Mouse (Mus musculus) midbrain, embryonic 12.5 days (tissue): ENCODE measurements at regions not wholly inside any gene's neighbourhood (a gene's known extent, or its start where the extent isn't known, plus 50 kb on each side); places are given as distances from the start of the nearest gene placed in this dataset.

Source experiments
- ATAC-seq: fragments of 200-750 bp; cut with Nextera tagmentation; 2 replicates; pipeline ENCODE4 v1.8.0; 2017; ENCODE audit warnings: low read depth, moderate TSS enrichment, moderate library complexity; ENCODE audit not compliant: low FRiP score
- H3K27ac ChIP-seq: fragments of 300-500 bp; sonication (generic); replicated peaks from 2 replicates; pipeline ENCODE4 v1.5.1; 2016; ENCODE audit warnings: mild to moderate bottlenecking
- H3K27me3 ChIP-seq: fragments of 300-500 bp; sonication (generic); 2 replicates; pipeline ENCODE4 v1.6.1; 2016; ENCODE audit warnings: mild to moderate bottlenecking
- H3K36me3 ChIP-seq: fragments of 300-500 bp; sonication (generic); 2 replicates; pipeline ENCODE4 v1.6.1; 2016
- H3K4me1 ChIP-seq: fragments of 300-500 bp; sonication (generic); 2 replicates; pipeline ENCODE4 v1.6.1; 2016
- H3K4me2 ChIP-seq: fragments of 300-500 bp; sonication (generic); replicated peaks from 2 replicates; pipeline ENCODE4 v1.6.1; 2016; ENCODE audit warnings: mild to moderate bottlenecking, moderate library complexity
- H3K4me3 ChIP-seq: fragments of 300-500 bp; sonication (generic); 2 replicates; pipeline ENCODE4 v1.5.1; 2016; ENCODE audit warnings: mild to moderate bottlenecking
- H3K9ac ChIP-seq: fragments of 300-500 bp; sonication (generic); replicated peaks from 2 replicates; pipeline ENCODE4 v1.6.1; 2016; ENCODE audit warnings: mild to moderate bottlenecking, moderate library complexity
- H3K9me3 ChIP-seq: fragments of 300-500 bp; sonication (generic); 2 replicates; pipeline ENCODE4 v1.6.1; 2016; ENCODE audit warnings: mild to moderate bottlenecking
- WGBS: fragments of 180-500 bp; shearing (Covaris S2); methylation state at CpG from one replicate; pipeline ENCODE4 v1.1.7; 2016; 5-methylcytosine and 5-hydroxymethylcytosine counted together

DNA sequence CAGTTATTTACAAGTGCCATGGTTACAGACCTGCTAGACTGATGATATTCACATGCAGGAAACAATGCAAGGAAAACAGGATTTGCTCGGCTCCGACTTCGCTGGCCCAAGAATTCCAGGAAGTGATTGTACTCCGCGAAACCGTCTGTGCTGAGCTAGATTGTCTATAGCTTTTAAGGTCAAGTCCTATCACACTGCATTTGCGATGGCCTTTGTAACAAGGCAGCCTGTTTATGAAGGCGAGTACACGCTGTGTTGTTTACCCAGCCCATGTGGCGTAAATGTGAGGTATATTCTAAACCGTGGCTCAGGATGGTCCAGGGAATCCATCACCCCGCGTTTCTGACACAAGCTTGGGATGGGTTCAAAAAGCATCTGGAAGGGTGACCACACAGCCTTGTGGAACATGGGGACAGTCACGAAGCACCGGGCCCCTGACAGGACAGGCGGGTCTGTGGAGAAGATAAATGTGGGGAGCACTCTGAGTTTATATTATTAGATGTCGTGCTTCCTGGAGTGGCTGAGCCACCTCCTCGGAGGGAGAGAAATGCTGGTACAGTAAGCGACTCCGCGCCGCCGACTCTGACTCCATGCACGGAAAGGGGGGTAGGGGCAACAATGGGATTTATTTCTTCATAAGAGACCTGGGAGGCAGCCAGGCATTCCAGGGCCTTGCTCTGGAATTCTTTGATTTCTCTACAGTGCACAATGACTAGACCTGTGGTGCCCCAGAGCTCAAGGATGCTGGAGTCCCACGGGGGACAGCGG, 114.9 kb upstream of the Phactr1 start:
- Histone ChIP-seq H3K27ac (no peak overlapping the region), H3K27me3 (no peaks in the 10 kb centered on the region), H3K9me3 (no peaks in the 10 kb centered on the region), H3K36me3 (no peaks in the 10 kb centered on the region), H3K4me3 (no peak overlapping the region), H3K4me1 (no peaks in the 10 kb centered on the region), H3K4me2 (no peak overlapping the region), H3K9ac (no peak overlapping the region)
- no peak for ATAC-seq
- 75% methylated on average over 26 of the region's 26 CpGs for WGBS

DNA sequence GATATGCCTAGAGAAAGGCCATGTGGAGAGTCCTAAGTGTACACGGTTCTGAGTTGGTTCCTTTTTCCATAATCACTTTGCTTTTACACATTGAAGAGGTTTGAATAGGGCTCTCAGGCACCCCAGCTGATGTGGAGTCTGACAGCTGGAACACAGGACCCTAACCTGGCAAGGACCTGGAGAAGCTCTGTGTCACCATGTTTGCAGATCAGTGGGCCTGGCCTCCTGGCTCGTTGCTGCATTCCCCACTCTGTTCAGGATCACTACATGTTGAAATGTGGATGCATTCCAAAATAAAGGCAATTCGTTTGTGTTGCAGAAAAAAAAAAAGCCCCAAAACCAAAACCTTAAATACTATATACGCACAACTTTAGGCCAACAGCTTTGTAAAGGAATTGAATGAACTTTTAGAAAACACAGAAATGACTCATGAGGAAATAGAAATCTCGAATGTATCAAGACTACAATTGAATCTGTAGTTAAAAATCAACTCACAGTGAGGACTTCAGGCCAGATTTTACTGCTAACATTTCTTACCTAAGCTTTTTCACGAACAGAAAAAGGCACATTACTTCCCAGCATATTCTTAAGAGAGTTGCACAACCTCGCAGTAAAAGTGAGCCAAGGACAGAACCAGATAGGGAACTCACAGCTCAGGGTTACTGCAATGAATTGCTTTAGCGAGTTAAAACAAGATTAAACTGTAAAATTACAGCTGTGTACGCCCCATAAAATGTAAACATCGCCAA, 109.6 kb upstream of the Phactr1 start:
- H3K4me1 ChIP-seq: no peaks in the 10 kb centered on the region
- ATAC-seq: no peak
- H3K9me3 ChIP-seq: no peaks in the 10 kb centered on the region
- 90% methylated on average over 10 of the region's 10 CpGs for WGBS
- H3K27ac ChIP-seq: no peak overlapping the region
- no peaks in the 10 kb centered on the region for H3K27me3 ChIP-seq
- no peak overlapping the region for H3K9ac ChIP-seq
- H3K4me3 ChIP-seq: no peak overlapping the region
- no peak overlapping the region for H3K4me2 ChIP-seq
- no peaks in the 10 kb centered on the region for H3K36me3 ChIP-seq

DNA sequence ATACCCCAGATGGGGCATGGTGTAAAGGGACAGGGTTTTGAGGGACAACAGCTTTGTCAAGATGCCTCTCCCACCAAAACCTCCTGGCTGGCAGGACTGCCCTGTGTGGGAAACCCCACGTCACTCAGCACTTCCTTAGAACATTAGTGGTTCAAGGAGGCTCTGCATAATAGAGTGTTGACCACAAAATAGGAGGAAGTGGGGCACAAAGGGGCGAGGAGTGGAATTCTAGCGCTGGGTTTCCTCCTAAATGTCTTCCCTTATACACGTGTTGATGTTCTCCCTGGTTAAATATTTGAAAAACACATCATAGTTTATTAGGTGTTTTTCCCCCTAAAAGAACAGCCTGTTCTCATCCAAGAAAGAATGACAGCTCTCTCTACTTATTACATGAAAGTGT, 106.2 kb upstream of the Phactr1 start:
- no peak for ATAC-seq
- Histone ChIP-seq H3K27me3 (no peaks in the 10 kb centered on the region), H3K4me2 (no peak overlapping the region), H3K27ac (no peak overlapping the region), H3K9ac (no peak overlapping the region), H3K4me3 (no peak overlapping the region), H3K9me3 (no peaks in the 10 kb centered on the region), H3K36me3 (no peaks in the 10 kb centered on the region), H3K4me1 (no peaks in the 10 kb centered on the region)
- 76% methylated on average over 4 of the region's 4 CpGs for WGBS

DNA sequence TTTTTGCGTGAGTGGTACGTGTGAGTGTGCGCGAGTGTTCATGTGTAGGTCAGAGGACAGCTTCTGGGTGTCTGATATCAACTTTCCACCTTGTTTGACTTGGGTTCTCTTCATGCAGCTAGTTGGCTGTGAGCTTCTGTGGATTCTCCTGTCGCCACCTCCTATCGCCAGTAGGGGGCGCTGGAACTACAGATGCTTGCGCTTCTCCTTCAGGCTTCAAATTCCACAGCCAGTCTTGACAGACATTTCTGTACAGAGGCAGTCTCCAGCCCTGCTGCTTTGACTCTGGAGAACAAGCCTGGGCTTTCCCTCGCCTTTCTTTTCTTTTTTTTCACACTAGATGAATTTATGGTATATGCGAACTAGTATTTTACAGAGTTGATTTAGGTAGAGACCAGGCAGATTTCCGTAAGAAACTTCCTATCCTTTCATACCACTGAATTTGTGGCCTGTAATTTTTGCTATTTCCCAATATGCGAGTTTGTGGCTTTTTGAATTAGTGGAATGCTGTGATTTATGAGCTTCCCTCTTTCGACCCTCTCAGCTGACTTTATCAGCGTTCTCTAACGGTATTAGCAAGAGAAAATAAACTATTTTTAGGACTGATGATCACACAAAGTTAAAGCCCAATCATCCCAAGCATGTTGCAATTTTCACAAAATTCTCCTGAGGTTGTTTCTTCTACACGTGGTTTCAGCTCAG, 104.5 kb upstream of the Phactr1 start:
- Histone ChIP-seq H3K4me3 (no peak overlapping the region), H3K27ac (no peak overlapping the region), H3K36me3 (no peaks in the 10 kb centered on the region), H3K4me2 (no peak overlapping the region), H3K27me3 (no peaks in the 10 kb centered on the region), H3K9me3 (no peaks in the 10 kb centered on the region), H3K4me1 (no peaks in the 10 kb centered on the region), H3K9ac (no peak overlapping the region)
- WGBS: 41% methylated on average over 16 of the region's 16 CpGs
- no peak for ATAC-seq

DNA sequence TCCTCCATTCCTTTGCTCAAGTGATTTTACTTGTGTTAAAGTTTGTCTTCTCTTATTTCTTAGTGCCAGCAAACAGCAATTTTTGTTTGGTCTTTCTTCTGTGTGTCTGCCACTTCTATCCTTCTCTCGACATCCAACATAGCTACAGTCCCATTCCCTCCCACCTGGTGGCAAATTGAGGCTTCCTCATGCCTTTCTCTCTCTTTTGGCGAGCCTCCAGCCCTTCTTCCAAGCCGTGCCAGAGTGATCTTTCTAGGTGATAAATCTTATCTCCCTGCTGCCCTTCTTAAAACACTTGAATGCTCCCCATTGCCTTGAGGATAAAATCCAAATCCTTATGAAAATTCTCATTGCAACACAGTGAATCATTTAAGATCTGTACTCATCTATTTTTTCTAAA, 101.0 kb upstream of the Phactr1 start:
- WGBS: 69% methylated on average over 3 of the region's 3 CpGs
- no peaks in the 10 kb centered on the region for H3K4me1 ChIP-seq
- no peak overlapping the region for H3K9ac ChIP-seq
- no peaks in the 10 kb centered on the region for H3K27me3 ChIP-seq
- ATAC-seq: no peak
- no peak overlapping the region for H3K27ac ChIP-seq
- H3K4me3 ChIP-seq: no peak overlapping the region
- H3K4me2 ChIP-seq: no peak overlapping the region
- no peaks in the 10 kb centered on the region for H3K36me3 ChIP-seq
- H3K9me3 ChIP-seq: no peaks in the 10 kb centered on the region

DNA sequence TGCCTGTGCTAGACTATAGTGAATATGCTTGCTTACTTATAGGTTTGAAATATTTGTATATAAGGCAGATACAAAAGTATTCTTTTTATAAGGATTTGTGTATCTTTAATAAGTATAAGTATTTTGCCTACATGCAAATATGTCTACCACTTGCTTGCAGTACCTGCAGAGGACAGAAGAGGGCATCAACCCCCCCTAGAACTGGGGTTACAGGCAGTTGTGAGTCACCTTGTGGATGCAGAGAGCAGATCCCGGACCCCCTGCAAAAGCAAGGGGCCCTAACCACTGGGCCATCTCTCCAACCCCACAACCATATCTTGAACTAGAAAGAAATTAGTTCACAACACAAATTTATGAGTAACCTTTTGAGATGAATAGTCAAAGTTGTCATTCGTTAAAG, 91.3 kb upstream of the Phactr1 start:
- Histone ChIP-seq H3K27me3 (no peaks in the 10 kb centered on the region), H3K9me3 (no peaks in the 10 kb centered on the region), H3K27ac (no peak overlapping the region), H3K4me1 (no peaks in the 10 kb centered on the region), H3K4me2 (no peak overlapping the region), H3K9ac (no peak overlapping the region), H3K4me3 (no peak overlapping the region), H3K36me3 (no peaks in the 10 kb centered on the region)
- 84% methylated on average over 2 of the region's 2 CpGs for WGBS
- no peak for ATAC-seq

DNA sequence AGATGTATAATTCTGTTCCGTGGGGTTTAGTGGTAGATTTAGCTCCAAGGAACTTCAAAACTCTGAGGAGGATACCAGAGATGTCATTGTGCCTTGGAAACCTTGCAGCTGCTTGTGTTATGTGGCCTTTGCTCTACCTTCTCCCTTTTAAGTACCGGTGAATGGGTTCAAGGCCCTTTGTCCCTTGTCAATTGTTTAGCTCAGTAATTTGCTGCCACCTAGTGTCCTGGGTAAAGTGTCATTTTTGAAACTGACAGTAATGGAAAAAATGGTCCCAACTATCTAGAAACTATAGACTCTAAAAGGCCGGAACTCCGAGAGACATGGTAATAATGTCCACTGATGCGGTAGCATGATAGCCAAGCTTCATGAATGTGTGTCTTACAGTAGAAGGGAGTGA, 90.8 kb upstream of the Phactr1 start:
- no peak for ATAC-seq
- WGBS: 76% methylated on average over 5 of the region's 5 CpGs

DNA sequence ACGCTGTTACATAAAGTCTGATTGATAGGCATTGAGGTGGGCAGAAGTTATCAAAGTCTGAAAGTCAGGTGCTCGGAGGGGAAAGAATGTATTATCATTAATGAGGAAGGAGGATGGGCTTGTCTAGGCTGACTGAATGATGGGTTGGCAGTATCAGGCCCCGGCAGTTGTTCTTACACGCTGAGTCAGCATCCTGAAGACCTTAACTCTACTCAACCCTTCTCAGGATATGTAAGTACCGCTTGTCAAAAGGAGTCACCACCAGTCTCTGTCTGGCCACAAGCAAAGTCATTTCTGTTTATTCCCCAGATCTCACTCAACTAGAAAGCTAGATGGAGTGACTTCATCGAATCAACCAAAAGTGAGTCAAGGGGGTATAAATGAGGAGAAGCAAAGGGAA, 90.0 kb upstream of the Phactr1 start:
- H3K4me1 ChIP-seq: no peaks in the 10 kb centered on the region
- H3K36me3 ChIP-seq: no peaks in the 10 kb centered on the region
- H3K4me2 ChIP-seq: no peak overlapping the region
- H3K9ac ChIP-seq: no peak overlapping the region
- no peak overlapping the region for H3K4me3 ChIP-seq
- no peak for ATAC-seq
- no peak overlapping the region for H3K27ac ChIP-seq
- H3K27me3 ChIP-seq: no peaks in the 10 kb centered on the region
- WGBS: 92% methylated on average over 6 of the region's 6 CpGs
- H3K9me3 ChIP-seq: no peaks in the 10 kb centered on the region

More for the DNA sequence above, 90.8 kb upstream of the Phactr1 start:
- Histone ChIP-seq H3K36me3 (no peaks in the 10 kb centered on the region), H3K27ac (no peak overlapping the region), H3K4me1 (no peaks in the 10 kb centered on the region), H3K27me3 (no peaks in the 10 kb centered on the region), H3K9ac (no peak overlapping the region), H3K4me2 (no peak overlapping the region), H3K4me3 (no peak overlapping the region), H3K9me3 (no peaks in the 10 kb centered on the region)

DNA sequence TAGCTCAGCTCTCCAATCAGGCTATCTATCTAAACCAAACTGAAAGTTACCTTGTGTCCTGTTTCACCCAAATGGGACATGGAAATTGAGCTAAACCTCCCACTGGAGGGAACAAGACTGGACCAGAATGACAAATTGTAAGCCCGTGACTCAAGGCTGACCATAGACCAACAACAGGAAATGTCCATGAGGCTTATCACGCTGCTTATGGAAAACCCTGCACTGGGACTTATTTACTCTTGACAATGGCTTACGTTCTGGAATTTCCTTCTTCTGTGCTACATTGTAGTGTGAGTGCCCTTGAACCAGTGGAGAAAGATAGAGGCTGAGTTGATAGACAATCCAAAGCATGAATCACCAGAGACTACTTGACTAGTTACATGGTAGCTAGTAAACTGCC, 87.5 kb upstream of the Phactr1 start:
- Histone ChIP-seq H3K36me3 (no peaks in the 10 kb centered on the region), H3K27ac (no peak overlapping the region), H3K4me2 (no peak overlapping the region), H3K9ac (no peak overlapping the region), H3K4me3 (no peak overlapping the region), H3K27me3 (no peaks in the 10 kb centered on the region), H3K4me1 (no peaks in the 10 kb centered on the region), H3K9me3 (no peaks in the 10 kb centered on the region)
- 79% methylated on average over 3 of the region's 3 CpGs for WGBS
- ATAC-seq: no peak

DNA sequence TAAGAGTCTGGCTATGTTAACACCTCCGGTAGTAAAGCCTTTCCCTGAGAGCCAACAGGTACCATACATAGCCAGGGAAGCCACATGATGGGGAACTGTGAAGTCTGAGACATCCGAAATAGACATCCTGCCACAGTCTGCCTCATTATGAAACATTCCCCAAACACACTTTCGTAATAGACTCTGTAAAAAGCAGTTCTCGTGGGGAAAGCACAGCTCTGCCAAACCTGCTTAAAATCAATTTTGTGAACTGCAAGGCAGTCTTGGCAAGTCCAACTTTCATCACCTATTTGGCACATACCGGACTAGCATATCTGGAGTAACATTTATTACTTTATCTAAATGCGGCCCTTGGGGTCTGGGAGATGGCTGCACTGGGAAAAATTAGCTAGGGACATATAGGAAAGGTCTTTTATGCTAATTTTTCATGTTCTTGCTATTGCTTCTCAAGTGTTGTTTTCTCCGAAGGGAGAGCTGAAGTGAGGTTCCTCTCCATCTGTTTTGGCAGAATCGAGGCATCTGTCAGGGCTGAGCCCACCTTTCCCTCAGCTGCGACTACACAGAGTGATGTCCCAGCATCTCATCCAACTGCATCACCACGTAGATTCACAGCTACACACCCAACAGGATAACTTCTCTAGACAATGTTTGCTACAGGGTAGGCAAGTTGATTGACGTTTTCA, 86.8 kb upstream of the Phactr1 start:
- no peaks in the 10 kb centered on the region for H3K36me3 ChIP-seq
- no peaks in the 10 kb centered on the region for H3K9me3 ChIP-seq
- H3K9ac ChIP-seq: no peak overlapping the region
- no peak overlapping the region for H3K4me2 ChIP-seq
- H3K4me1 ChIP-seq: no peaks in the 10 kb centered on the region
- H3K27ac ChIP-seq: no peak overlapping the region
- 90% methylated on average over 11 of the region's 11 CpGs for WGBS
- H3K27me3 ChIP-seq: no peaks in the 10 kb centered on the region
- H3K4me3 ChIP-seq: no peak overlapping the region
- ATAC-seq: no peak

DNA sequence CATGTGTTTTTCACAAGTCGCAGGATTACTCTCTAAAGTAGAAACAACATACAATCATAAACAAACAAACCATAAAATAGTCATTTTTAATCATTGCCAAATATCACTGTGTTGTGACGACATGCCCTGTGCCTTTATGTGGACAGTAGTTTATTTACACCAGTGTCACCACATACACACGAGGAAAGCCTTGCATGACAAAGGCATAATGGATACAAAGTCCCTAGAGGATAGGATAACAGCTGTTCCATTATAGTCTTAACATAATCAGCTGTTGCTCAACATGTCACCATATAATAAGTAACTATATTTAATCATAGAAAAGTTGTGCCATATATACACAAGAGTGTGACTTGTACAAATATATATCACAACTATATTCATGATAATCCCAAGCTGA, 85.2 kb upstream of the Phactr1 start:
- H3K4me1 ChIP-seq: no peaks in the 10 kb centered on the region
- H3K27me3 ChIP-seq: no peaks in the 10 kb centered on the region
- no peak overlapping the region for H3K9ac ChIP-seq
- no peak overlapping the region for H3K27ac ChIP-seq
- no peaks in the 10 kb centered on the region for H3K36me3 ChIP-seq
- no peak overlapping the region for H3K4me2 ChIP-seq
- H3K4me3 ChIP-seq: no peak overlapping the region
- no peaks in the 10 kb centered on the region for H3K9me3 ChIP-seq
- ATAC-seq: no peak
- WGBS: 60% methylated on average over 3 of the region's 3 CpGs

DNA sequence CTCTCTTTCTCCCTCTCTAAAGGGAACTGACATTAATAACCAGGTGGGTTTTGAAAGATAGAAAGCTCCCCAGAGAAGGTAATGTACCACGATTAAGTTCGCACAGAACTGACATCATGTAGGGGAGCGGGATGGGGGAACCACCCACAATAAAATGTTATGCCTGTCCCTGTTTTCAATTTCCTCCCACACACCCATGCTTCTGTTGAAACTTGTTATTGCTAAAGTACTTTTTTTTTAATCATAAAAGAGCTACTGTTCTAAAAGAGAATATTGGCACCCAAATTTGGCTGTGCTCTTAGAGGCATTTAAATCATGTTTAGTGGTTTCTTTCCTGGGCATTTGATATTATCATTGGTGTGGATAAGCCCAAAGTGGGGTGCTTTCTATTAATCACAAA, 82.6 kb upstream of the Phactr1 start:
- Histone ChIP-seq H3K36me3 (no peaks in the 10 kb centered on the region), H3K27me3 (no peaks in the 10 kb centered on the region), H3K4me3 (no peak overlapping the region), H3K4me1 (no peaks in the 10 kb centered on the region), H3K4me2 (no peak overlapping the region), H3K27ac (no peak overlapping the region), H3K9me3 (no peaks in the 10 kb centered on the region), H3K9ac (no peak overlapping the region)
- WGBS: 97% methylated on average over 3 of the region's 3 CpGs
- no peak for ATAC-seq
